18 mouse cellular contexts compared by ENCODE assay signal in the genomic region with DNA sequence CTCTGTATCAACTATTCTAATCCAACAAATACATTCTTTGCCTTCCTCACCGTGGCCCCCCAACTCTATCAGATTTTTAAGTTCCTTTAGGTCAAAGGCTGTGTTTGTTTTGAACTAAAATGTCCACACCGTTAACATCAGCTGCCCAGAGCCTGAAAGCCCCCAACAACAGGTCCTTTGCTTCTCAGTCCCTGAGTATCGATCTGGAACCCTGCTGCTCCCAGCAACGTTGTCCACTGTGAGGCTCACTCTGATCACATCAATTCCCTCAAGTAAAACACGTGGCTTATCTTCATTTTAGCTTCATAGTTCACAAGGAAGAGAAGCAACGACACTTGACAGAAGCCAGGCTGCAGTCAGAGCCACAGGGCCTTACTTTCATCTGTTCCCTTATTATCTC.
"Had no signal": no experiment of that assay in that cellular context is flagged by ENCODE, and none has a peak within 500 bp of the region (broad histone marks: within the 10 kb centered on the region; RNA-seq: fewer than 3 reads in every experiment).

No protein-coding gene starts in this region.

- H3K9me3 ChIP-seq: midbrain, embryonic 10.5 days; midbrain, embryonic 12.5 days; neural tube, embryonic 13.5 days; neural tube, embryonic 15.5 days; stomach, embryonic 15.5 days had no signal

- H3K27me3 ChIP-seq: midbrain, embryonic 12.5 days; neural tube, embryonic 15.5 days; stomach, embryonic 15.5 days had no signal

- H3K36me3 ChIP-seq: midbrain, embryonic 10.5 days; midbrain, embryonic 12.5 days; neural tube, embryonic 13.5 days; neural tube, embryonic 15.5 days; stomach, embryonic 15.5 days had no signal

- DNase-seq: lung, adult 18-20 months; lung, embryonic 14.5 days; lung, postnatal 10 days; lung, postnatal 4 days; midbrain, embryonic 14.5 days; retina, postnatal 1 day; right cerebral cortex, adult 18-20 months; thymus, adult 2 months; thymus, postnatal 25 days; thymus, postnatal 4 days had no signal

- H3K4me3 ChIP-seq: midbrain, embryonic 10.5 days; midbrain, embryonic 12.5 days; myocyte; neural tube, embryonic 13.5 days; neural tube, embryonic 15.5 days; stomach, embryonic 15.5 days had no signal

- ATAC-seq: midbrain, embryonic 16.5 days had no signal

- H3K27ac ChIP-seq: midbrain, embryonic 10.5 days; midbrain, embryonic 12.5 days; neural tube, embryonic 13.5 days; neural tube, embryonic 15.5 days; stomach, embryonic 15.5 days; stomach, postnatal 0 days had no signal

- H3K9ac ChIP-seq: lung, embryonic 14.5 days; midbrain, embryonic 12.5 days; neural tube, embryonic 13.5 days; neural tube, embryonic 15.5 days; stomach, embryonic 15.5 days had no signal

- H3K4me2 ChIP-seq: lung, embryonic 14.5 days; midbrain, embryonic 12.5 days; neural tube, embryonic 13.5 days; neural tube, embryonic 15.5 days; stomach, embryonic 15.5 days had no signal
